Mouse (Mus musculus): ENCODE measurements at regions not wholly inside any gene's neighbourhood (a gene's known extent, or its start where the extent isn't known, plus 50 kb on each side); places are given as distances from the start of the nearest gene placed in this dataset.

DNA sequence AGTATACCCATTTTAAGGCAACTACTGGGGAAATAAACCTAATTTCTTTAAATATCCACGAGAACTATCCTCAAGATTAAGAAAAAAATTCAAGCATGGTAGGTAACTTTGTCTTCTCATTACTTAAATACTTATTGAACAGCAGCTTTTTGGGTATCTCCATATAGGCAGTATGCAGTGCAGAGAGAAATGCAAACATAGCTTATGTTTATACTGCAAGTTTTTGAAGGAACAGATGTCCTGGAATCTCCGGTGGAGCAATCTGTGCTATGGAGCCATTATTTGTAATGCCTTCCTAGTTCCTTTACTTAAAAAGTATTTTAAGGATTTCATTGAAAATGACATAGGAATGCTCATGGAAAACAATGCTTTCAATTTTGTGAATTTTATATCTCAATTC, 91.7 kb upstream of the Adgrb3 start:
- TF ChIP-seq CTCF (IDR thresholded peaks at IDR 0.05; ENCODE audit: extremely low read depth, insufficient read depth, low read length): no peak
- Histone ChIP-seq H3K4me3 (ENCODE audit: insufficient read depth, low read length) (no peak overlapping the region), H3K4me1 (ENCODE audit: control insufficient read depth, insufficient read depth, low read length) (no peaks in the 10 kb centered on the region), H3K27ac (ENCODE audit: insufficient read depth, low read length) (no peak overlapping the region)

DNA sequence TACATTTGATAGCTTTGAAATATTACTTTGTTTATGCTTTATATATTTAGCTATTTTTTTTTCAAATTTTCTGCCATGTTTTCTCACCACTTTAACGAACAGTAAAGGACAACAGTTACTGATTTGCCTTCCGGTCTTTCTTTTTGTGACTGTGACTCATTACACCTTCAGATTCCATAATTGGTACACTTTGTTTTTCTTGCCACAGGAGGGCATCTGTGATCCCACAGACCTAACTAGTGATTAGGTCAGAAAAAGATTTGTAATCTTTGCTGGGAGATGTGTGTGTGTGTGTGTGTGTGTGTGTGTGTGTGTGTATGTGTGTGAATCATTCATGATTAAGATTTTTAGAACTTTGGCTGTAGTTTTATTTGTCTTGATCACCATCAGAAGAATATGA, 64.7 kb upstream of the Adgrb3 start:
- TF ChIP-seq CTCF (IDR thresholded peaks at IDR 0.05; ENCODE audit: extremely low read depth, insufficient read depth, low read length): no peak
- no peak for TF ChIP-seq POLR2A (IDR thresholded peaks at IDR 0.05; ENCODE audit: extremely low read depth, insufficient read depth, low read length)
- H3K27ac ChIP-seq (ENCODE audit: insufficient read depth, low read length): no peak overlapping the region
- no peak overlapping the region for H3K4me3 ChIP-seq (ENCODE audit: insufficient read depth, low read length)
- H3K4me1 ChIP-seq (ENCODE audit: control insufficient read depth, insufficient read depth, low read length): no peaks in the 10 kb centered on the region

DNA sequence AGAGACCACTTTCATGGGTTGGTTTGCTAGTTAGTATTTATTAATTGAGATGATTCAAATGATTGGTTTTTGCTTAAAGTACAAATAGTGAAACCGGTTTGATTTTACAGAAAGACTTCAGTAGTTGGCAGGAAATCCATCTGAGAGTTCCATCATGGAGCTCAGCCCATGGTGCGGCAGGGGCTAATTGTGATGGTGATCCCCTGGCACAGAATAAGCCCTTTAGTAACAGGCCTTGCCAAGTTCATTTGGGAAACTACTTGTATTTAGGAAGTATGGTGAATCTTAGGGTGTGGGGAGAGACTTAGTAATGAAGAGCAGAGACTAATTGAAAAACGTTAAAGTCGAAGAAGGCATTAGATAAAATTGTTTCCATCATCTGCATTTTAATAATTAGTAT, 63.5 kb upstream of the Adgrb3 start:
- no peaks in the 10 kb centered on the region for H3K4me1 ChIP-seq (ENCODE audit: control insufficient read depth, insufficient read depth, low read length)
- H3K4me3 ChIP-seq (ENCODE audit: insufficient read depth, low read length): no peak overlapping the region
- TF ChIP-seq CTCF (IDR thresholded peaks at IDR 0.05; ENCODE audit: extremely low read depth, insufficient read depth, low read length) (no peak), POLR2A (IDR thresholded peaks at IDR 0.05; ENCODE audit: extremely low read depth, insufficient read depth, low read length) (no peak)
- no peak overlapping the region for H3K27ac ChIP-seq (ENCODE audit: insufficient read depth, low read length)

DNA sequence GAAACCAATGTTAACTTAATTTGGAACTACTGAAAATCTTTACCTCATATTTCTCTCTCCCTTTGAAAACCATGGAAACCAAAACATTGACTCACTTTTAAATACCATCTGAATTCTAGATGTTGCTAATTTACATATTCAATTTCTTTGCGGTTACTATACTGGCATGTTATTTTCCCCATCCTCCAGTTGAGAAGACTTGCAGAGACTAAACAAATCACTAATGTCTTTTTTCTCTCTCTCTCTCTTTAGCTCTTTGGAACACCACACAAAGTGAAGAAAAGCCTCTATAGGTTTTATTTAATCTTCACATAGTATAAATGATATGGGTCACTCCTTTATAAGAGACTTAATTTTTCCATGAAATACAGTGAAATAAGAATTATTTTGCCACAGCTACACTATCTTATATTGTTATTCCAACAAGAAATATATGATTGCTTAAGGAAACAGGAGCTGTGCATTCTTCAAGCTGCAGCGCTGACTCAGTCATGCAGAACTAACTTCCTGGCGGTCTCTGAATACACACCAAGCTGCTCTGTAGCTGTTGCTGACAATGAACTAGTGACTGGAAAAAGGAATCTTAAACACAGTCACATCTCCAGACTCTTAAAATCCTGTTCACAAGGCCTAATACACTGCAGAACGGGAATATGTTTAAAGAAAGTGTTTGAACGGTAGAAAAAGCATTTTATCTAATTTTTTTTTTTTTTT, 62.7 kb upstream of the Adgrb3 start:
- Histone ChIP-seq H3K27ac (ENCODE audit: insufficient read depth, low read length) (no peak overlapping the region), H3K4me3 (ENCODE audit: insufficient read depth, low read length) (no peak overlapping the region), H3K4me1 (ENCODE audit: control insufficient read depth, insufficient read depth, low read length) (no peaks in the 10 kb centered on the region)
- no peak for TF ChIP-seq CTCF (IDR thresholded peaks at IDR 0.05; ENCODE audit: extremely low read depth, insufficient read depth, low read length)
- no peak for TF ChIP-seq POLR2A (IDR thresholded peaks at IDR 0.05; ENCODE audit: extremely low read depth, insufficient read depth, low read length)

DNA sequence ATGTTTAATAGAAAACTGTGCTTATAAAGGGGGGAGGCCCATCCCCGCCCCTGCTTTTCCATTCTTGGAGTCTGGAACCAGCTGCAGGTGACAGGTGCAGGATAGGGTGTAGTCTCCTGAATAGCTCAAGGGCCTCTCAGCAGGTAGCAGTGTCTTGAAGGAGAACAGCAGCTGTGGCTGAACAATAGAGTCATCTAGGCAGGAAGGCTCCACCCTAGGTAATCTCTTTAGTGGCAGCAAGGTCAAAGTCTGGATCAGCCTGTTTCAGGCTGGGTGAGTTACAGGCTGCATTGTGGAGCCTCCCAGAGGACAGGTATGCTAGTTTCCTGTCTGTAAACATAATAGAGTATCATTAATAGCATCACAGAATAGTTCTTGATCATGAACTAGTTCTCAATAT, 58.5 kb upstream of the Adgrb3 start:
- Histone ChIP-seq H3K27ac (ENCODE audit: insufficient read depth, low read length) (no peak overlapping the region), H3K4me1 (ENCODE audit: control insufficient read depth, insufficient read depth, low read length) (no peaks in the 10 kb centered on the region), H3K4me3 (ENCODE audit: insufficient read depth, low read length) (no peak overlapping the region)
- TF ChIP-seq CTCF (IDR thresholded peaks at IDR 0.05; ENCODE audit: extremely low read depth, insufficient read depth, low read length): no peak
- no peak for TF ChIP-seq POLR2A (IDR thresholded peaks at IDR 0.05; ENCODE audit: extremely low read depth, insufficient read depth, low read length)

DNA sequence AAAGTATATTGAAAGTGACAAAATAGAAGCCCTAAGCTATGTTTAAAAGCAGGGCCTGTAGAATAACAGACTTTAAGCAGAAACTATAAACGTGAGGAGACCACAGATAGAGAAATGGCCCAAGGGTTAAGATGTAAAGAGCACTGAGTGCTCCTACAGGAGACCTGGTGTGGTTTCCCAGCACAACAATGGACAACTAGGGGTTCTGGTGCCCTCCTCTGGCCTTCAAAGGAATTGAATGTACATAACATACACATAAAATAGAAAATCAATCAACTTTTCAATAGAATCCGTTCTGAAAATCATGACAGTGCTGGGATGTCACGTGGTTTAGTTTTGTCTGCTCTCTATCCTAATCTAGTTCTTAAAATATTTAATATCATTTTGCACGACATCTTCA, 55.5 kb upstream of the Adgrb3 start:
- no peak overlapping the region for H3K27ac ChIP-seq (ENCODE audit: insufficient read depth, low read length)
- no peak overlapping the region for H3K4me3 ChIP-seq (ENCODE audit: insufficient read depth, low read length)
- H3K4me1 ChIP-seq (ENCODE audit: control insufficient read depth, insufficient read depth, low read length): no peaks in the 10 kb centered on the region
- TF ChIP-seq CTCF (IDR thresholded peaks at IDR 0.05; ENCODE audit: extremely low read depth, insufficient read depth, low read length) (0 out of 2 replicates have a peak, but pooled peaks have one; percentile 4), POLR2A (IDR thresholded peaks at IDR 0.05; ENCODE audit: extremely low read depth, insufficient read depth, low read length) (no peak)
